Mouse (Mus musculus): ENCODE data around the gene Scrn3.

Scrn3 gene

GRCm38 (mm10) chr2:73312152-73313116 is at the start of gene Scrn3, which contains the start of gene Cir1:
TSS of gene Scrn3 (plus strand) at chr2:73312601.
TSS of gene Cir1 (minus strand) at chr2:73312701.
- in situ Hi-C loops (cut with MseI, MboI), result no loop called here

- in situ Hi-C loops (cut with MseI, MboI), result loop anchor here in 1 of 2 experiments (10.0 kb wide), 1 partner anchor 98 kb away; no protein-coding TSS in a partner anchor
Measured at GRCm38 (mm10) chr2:73263172-73263765, 49.1 kb upstream of the Scrn3 start.

- in situ Hi-C loops (cut with MseI, MboI), result loop anchor here in 1 of 2 experiments (10.0 kb wide), 1 partner anchor 99 kb away; no protein-coding TSS in a partner anchor
Measured at GRCm38 (mm10) chr2:73263794-73264610, 48.4 kb upstream of the Scrn3 start.

GRCm38 (mm10) chr2:73264611-73265195 is 47.7 kb upstream of the Scrn3 start:
- in situ Hi-C loops (cut with MseI, MboI), result loop anchor here in 1 of 2 experiments (10.0 kb wide), 1 partner anchor 100 kb away; no protein-coding TSS in a partner anchor

GRCm38 (mm10) chr2:73266011-73266410 is 46.4 kb upstream of the Scrn3 start:
- in situ Hi-C loops (cut with MseI, MboI), result loop anchor here in 1 of 2 experiments (10.0 kb wide), 1 partner anchor 101 kb away; no protein-coding TSS in a partner anchor

- in situ Hi-C loops (cut with MseI, MboI), result loop anchor here in 1 of 2 experiments (10.0 kb wide), 1 partner anchor 102 kb away; no protein-coding TSS in a partner anchor
Measured at GRCm38 (mm10) chr2:73266623-73267022, 45.8 kb upstream of the Scrn3 start.

GRCm38 (mm10) chr2:73267231-73267630 is 45.2 kb upstream of the Scrn3 start:
- in situ Hi-C loops (cut with MseI, MboI), result loop anchor here in 1 of 2 experiments (10.0 kb wide), 1 partner anchor 102 kb away; no protein-coding TSS in a partner anchor

- in situ Hi-C loops (cut with MseI, MboI), result loop anchor here in 1 of 2 experiments (10.0 kb wide), 1 partner anchor 103 kb away; no protein-coding TSS in a partner anchor
Measured at GRCm38 (mm10) chr2:73267818-73268217, 44.6 kb upstream of the Scrn3 start.

GRCm38 (mm10) chr2:73268281-73268680 is 44.1 kb upstream of the Scrn3 start:
- in situ Hi-C loops (cut with MseI, MboI), result loop anchor here in 1 of 2 experiments (10.0 kb wide), 1 partner anchor 103 kb away; no protein-coding TSS in a partner anchor

- in situ Hi-C loops (cut with MseI, MboI), result loop anchor here in 1 of 2 experiments (10.0 kb wide), 1 partner anchor 104 kb away; no protein-coding TSS in a partner anchor
Measured at GRCm38 (mm10) chr2:73268836-73269395, 43.5 kb upstream of the Scrn3 start.

GRCm38 (mm10) chr2:73269666-73270065 is 42.7 kb upstream of the Scrn3 start:
- in situ Hi-C loops (cut with MseI, MboI), result loop anchor here (10.0 kb wide), 1 partner anchor 105 kb away; no protein-coding TSS in a partner anchor

- in situ Hi-C loops (cut with MseI, MboI), result loop anchor here in 1 of 2 experiments (10.0 kb wide), 1 partner anchor 105 kb away; no protein-coding TSS in a partner anchor
Measured at GRCm38 (mm10) chr2:73270071-73270592, 42.3 kb upstream of the Scrn3 start.

GRCm38 (mm10) chr2:73270593-73271458 is 41.6 kb upstream of the Scrn3 start:
- in situ Hi-C loops (cut with MseI, MboI), result loop anchor here in 1 of 2 experiments (10.0 kb wide), 1 partner anchor 106 kb away; no protein-coding TSS in a partner anchor

GRCm38 (mm10) chr2:73271459-73272161 is 40.8 kb upstream of the Scrn3 start, which contains the start of gene Sp9:
TSS of gene Sp9 (plus strand) at chr2:73271925.
- in situ Hi-C loops (cut with MseI, MboI), result loop anchor here in 1 of 2 experiments (10.0 kb wide), 1 partner anchor 107 kb away; no protein-coding TSS in a partner anchor

GRCm38 (mm10) chr2:73272351-73273248 is 39.8 kb upstream of the Scrn3 start:
- in situ Hi-C loops (cut with MseI, MboI), result loop anchor here in 1 of 2 experiments (10.0 kb wide), 1 partner anchor 108 kb away; no protein-coding TSS in a partner anchor
